Mouse (Mus musculus): ENCODE results near the gene March11.

The March11 gene

GRCm38 (mm10) chr15:26374232-26374631 lies 65.4 kb downstream of the March11 start:
- DNase-seq (ENCODE audit: low read depth, low spot score), result no peak

GRCm38 (mm10) chr15:26374946-26375345 lies 66.1 kb downstream of the March11 start:
- no peak for DNase-seq (ENCODE audit: low read depth, low spot score)

GRCm38 (mm10) chr15:26377355-26377754 lies 68.5 kb downstream of the March11 start:
- DNase-seq (ENCODE audit: low read depth, low spot score), result no peak

- DNase-seq (ENCODE audit: low read depth, low spot score), result no peak
These were observed 70.0 kb downstream of the March11 start for GRCm38 (mm10) chr15:26378879-26379278.

- no peak for DNase-seq (ENCODE audit: low read depth, low spot score)
These were observed 71.0 kb downstream of the March11 start for GRCm38 (mm10) chr15:26379831-26380230.

GRCm38 (mm10) chr15:26380844-26381243 lies 72.0 kb downstream of the March11 start:
- DNase-seq (ENCODE audit: low read depth, low spot score), result no peak

- DNase-seq (ENCODE audit: low read depth, low spot score), result no peak
These were observed 81.2 kb downstream of the March11 start for GRCm38 (mm10) chr15:26390001-26390400.

GRCm38 (mm10) chr15:26396556-26396955 lies 87.7 kb downstream of the March11 start:
- DNase-seq (ENCODE audit: low read depth, low spot score), result no peak

GRCm38 (mm10) chr15:26425284-26425683 lies 116.4 kb downstream of the March11 start:
- DNase-seq (ENCODE audit: low read depth, low spot score), result no peak

GRCm38 (mm10) chr15:26426231-26426630 lies 117.4 kb downstream of the March11 start:
- DNase-seq (ENCODE audit: low read depth, low spot score), result no peak

GRCm38 (mm10) chr15:26430565-26430964 lies 121.7 kb downstream of the March11 start:
- DNase-seq (ENCODE audit: low read depth, low spot score), result no peak

GRCm38 (mm10) chr15:26432676-26433075 lies 123.8 kb downstream of the March11 start:
- DNase-seq (ENCODE audit: low read depth, low spot score), result no peak

GRCm38 (mm10) chr15:26435725-26436124 lies 126.9 kb downstream of the March11 start:
- DNase-seq (ENCODE audit: low read depth, low spot score), result no peak

GRCm38 (mm10) chr15:26437113-26437512 lies 128.3 kb downstream of the March11 start:
- no peak for DNase-seq (ENCODE audit: low read depth, low spot score)

Data from skeletal muscle tissue, adult 2 months (tissue).